Mouse (Mus musculus) gastrocnemius, postnatal 36 days (tissue): ENCODE data around the gene Zg16. TPM values are rescaled to one million over a fixed set of nuclear protein-coding genes. Genes with fewer than 3 reads are reported as not detected.
A peak's percentile ranks its signal among the peaks of the same experiment; 100 is the strongest.

Experiments used
- DNase-seq, 2 experiments: peaks; one replicate each; pipeline ENCODE4 v3.0.0; 2022
- intact Hi-C: fragments of 180-260 bp; cut with DNase I; formaldehyde crosslinking; loops from one replicate; pipeline ENCODE4 v1.15.1; 2025
- microRNA-seq, 2 experiments: library from miRNA; unstranded; fragments of <30 nt; microRNA quantifications; one replicate each; pipeline ENCODE4 v1.2.0; 2021
- total RNA-seq, 2 experiments: library from RNA; stranded (reverse); gene quantifications; 2 replicates each; pipeline ENCODE4 v1.2.3; 2021

The Zg16 gene
- total RNA-seq, 2 experiments from 2014 or later = not detected

- no peak for DNase-seq
- intact Hi-C loops = loop anchor here (10.0 kb wide), 1 partner anchor 92 kb away; no protein-coding TSS in a partner anchor
These were observed 74.8 kb downstream of the Zg16 start for GRCm38 (mm10) chr7:127012374-127012773.

GRCm38 (mm10) chr7:127011717-127012116 is 75.4 kb downstream of the Zg16 start:
- intact Hi-C loops = loop anchor here (10.0 kb wide), 1 partner anchor 93 kb away; no protein-coding TSS in a partner anchor
- no peak for DNase-seq

- intact Hi-C loops = loop anchor here (10.0 kb wide), 1 partner anchor 94 kb away; no protein-coding TSS in a partner anchor
These were observed 76.1 kb downstream of the Zg16 start for GRCm38 (mm10) chr7:127011051-127011450.

GRCm38 (mm10) chr7:127009307-127010085 is 77.6 kb downstream of the Zg16 start:
- DNase-seq = no peak
- intact Hi-C loops = loop anchor here (10.0 kb wide), 1 partner anchor 95 kb away; no protein-coding TSS in a partner anchor

More at GRCm38 (mm10) chr7:127011051-127011450, 76.1 kb downstream of the Zg16 start:
- no peak for DNase-seq

GRCm38 (mm10) chr7:127008239-127009019 is 78.7 kb downstream of the Zg16 start:
- intact Hi-C loops = no loop called here
- DNase-seq = peak; percentile 48 to 58

- no peak for DNase-seq
- intact Hi-C loops = no loop called here
These were observed 79.7 kb downstream of the Zg16 start for GRCm38 (mm10) chr7:127007313-127008024.

- intact Hi-C loops = no loop called here
- DNase-seq = no peak
These were observed 82.8 kb downstream of the Zg16 start for GRCm38 (mm10) chr7:127004122-127004875.

GRCm38 (mm10) chr7:127003620-127004019 is 83.5 kb downstream of the Zg16 start:
- intact Hi-C loops = no loop called here
- no peak for DNase-seq

Small RNA genes lying within 50 kb of the gene (microRNA-seq; reads per million reads assigned to microRNA genes)
- 0 reads per million in 2 experiments for gene Gm44343

Other genes with a start within 250 kb of the Zg16 start
- gene Doc2a, start 239.9 kb downstream of the Zg16 start, total RNA-seq = not detected
- 1 to 10 TPM; 3.7 to 7.8 TPM for gene Hirip3, start 225.4 kb downstream of the Zg16 start, total RNA-seq
- gene Ino80e, start 225.0 kb downstream of the Zg16 start, total RNA-seq = 10 to 100 TPM; 10.3 to 12.6 TPM
- gene Taok2, start 202.6 kb downstream of the Zg16 start, total RNA-seq = 10 to 100 TPM; 18.3 to 21.7 TPM
- gene Tmem219, start 164.4 kb downstream of the Zg16 start, total RNA-seq = 1 to 10 TPM; 9.1 to 9.3 TPM
- 1 to 10 TPM; 1.4 to 1.6 TPM for gene Kctd13, start 158.4 kb downstream of the Zg16 start, total RNA-seq
- not detected for gene Asphd1, start 137.7 kb downstream of the Zg16 start, total RNA-seq
- 1 to 10 TPM; 1.5 to 2.3 TPM for gene Sez6l2, start 136.8 kb downstream of the Zg16 start, total RNA-seq
- 10 to 100 TPM; 28.0 to 37.2 TPM for gene Cdipt, start 111.4 kb downstream of the Zg16 start, total RNA-seq
- under 1 TPM; 0.43 to 0.44 TPM for gene Cdiptos, start 111.2 kb downstream of the Zg16 start, total RNA-seq
- 10 to 100 TPM; 20.3 to 25.7 TPM for gene Mvp, start 72.7 kb downstream of the Zg16 start, total RNA-seq
- not detected for gene Pagr1b, start 70.8 kb downstream of the Zg16 start, total RNA-seq
- gene Pagr1a, start 70.0 kb downstream of the Zg16 start, total RNA-seq = 10 to 100 TPM in 1 of 2 experiments, 1 to 10 TPM in 1; 6.1 to 11.4 TPM
- 10 to 100 TPM; 12.9 to 16.6 TPM for gene Gm42742, start 66.2 kb downstream of the Zg16 start, total RNA-seq
- gene Prrt2, start 66.1 kb downstream of the Zg16 start, total RNA-seq = under 1 TPM; 0.20 to 0.92 TPM
- gene Maz, start 60.3 kb downstream of the Zg16 start, total RNA-seq = 10 to 100 TPM; 69.8 to 76.4 TPM
- 1 to 10 TPM in 1 of 2 experiments, under 1 TPM in 1; 0.79 to 1.4 TPM for gene Kif22, start 44.9 kb downstream of the Zg16 start, total RNA-seq
- under 1 TPM; 0.41 to 0.69 TPM for gene AI467606, start 4.0 kb upstream of the Zg16 start, total RNA-seq
- under 1 TPM; 0.15 to 0.76 TPM for gene Qprt, start 34.9 kb upstream of the Zg16 start, total RNA-seq
- under 1 TPM; 0.07 to 0.26 TPM for gene Spn, start 50.5 kb upstream of the Zg16 start, total RNA-seq
- gene Cd2bp2, start 108.7 kb upstream of the Zg16 start, total RNA-seq = 10 to 100 TPM; 24.1 to 28.0 TPM
- gene Tbc1d10b, start 121.1 kb upstream of the Zg16 start, total RNA-seq = 10 to 100 TPM; 25.4 to 31.3 TPM
- gene Mylpf, start 121.6 kb upstream of the Zg16 start, total RNA-seq = over 10,000 TPM; 37,212 to 46,634 TPM
- 1 to 10 TPM; 3.6 to 4.2 TPM for gene Zfp553, start 145.7 kb upstream of the Zg16 start, total RNA-seq
- gene Sept1, start 145.8 kb upstream of the Zg16 start, total RNA-seq = 1 to 10 TPM; 1.4 to 2.4 TPM
- gene Zfp771, start 156.9 kb upstream of the Zg16 start, total RNA-seq = 10 to 100 TPM; 16.4 to 16.8 TPM
- gene Dctpp1, start 173.4 kb upstream of the Zg16 start, total RNA-seq = 10 to 100 TPM; 26.8 to 29.1 TPM
- gene Sephs2, start 186.7 kb upstream of the Zg16 start, total RNA-seq = 10 to 100 TPM; 28.5 to 30.0 TPM
- under 1 TPM; 0.27 to 0.79 TPM for gene Itgal, start 208.9 kb upstream of the Zg16 start, total RNA-seq